Mouse (Mus musculus): ENCODE results near the gene Raf1. TPM values are rescaled to one million over a fixed set of nuclear protein-coding genes. Genes with fewer than 3 reads are reported as not detected.

Raf1 gene
- polyA plus RNA-seq, 1 experiment from 2014 or later, result 136 TPM

DNA sequence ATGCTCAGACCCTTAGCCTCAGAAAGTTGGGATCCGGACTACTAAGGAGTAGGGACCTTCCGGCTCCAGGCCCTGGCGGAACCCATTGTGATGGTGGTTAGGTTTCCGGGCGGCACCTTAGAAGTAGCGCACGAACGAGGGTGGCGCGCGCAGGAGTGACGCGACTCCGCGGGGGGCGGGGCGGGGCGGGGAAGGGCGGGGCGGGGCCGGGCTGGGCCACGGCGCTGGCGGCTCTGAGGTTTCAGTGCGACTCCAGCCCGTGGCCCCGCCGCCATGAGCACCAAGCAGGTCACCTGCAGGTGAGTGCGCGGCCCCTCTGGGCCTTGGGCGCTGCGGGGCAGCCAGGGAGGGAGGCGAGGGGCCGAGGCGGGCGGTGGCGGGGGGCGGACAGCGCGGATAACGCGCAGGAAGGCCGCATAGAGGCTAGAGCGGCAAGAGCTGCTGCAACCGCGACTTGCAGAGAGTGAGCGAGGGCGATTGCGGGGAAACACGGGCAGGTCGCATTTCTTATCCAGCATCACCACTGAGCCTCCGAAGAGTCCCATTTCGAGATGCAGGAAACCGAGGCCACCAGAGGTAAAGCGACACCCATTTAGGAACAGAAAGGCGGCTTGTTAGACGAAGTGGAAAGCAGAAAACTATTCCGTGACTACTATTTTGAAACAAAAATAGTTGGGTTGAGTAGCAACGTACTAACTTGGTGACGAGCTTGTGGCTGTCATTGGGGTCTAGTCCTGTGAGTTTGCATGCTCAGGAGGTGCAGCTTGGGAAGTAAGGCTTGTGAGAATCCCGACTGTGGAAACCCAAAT is 74.5 kb downstream of the Raf1 start, which contains the start of gene Mkrn2:
TSS of gene Mkrn2 (plus strand) at position 188 of the 809 bp plus-strand sequence.
- H3K9ac ChIP-seq, result peak within 1 kb of the TSS; percentile 66

DNA sequence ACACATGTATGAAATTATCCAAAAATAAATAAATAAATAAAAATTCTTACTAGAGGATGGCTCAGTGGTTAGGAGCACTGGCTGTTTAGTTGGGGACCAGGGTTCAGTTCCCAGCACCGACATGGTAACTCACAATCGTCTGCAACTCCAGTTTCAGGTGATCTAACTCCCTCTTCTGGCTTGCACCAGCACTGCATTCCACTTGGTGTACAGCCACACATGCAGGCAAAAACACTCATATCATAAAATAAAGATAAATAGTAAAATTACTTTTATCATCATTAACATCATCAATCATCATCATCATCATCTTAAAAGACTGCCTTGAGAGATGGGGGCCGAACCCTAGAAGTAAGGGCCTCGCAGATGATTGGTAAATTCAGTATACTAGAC is 75.1 kb downstream of the Raf1 start:
- Histone ChIP-seq H3K4me1 (replicated peaks) (peaks cover 15% of the 10 kb centered on the region), H3K9ac (0 out of 2 replicates have a peak overlapping the region, but pooled peaks have one; percentile 16), H3K27ac (replicated peaks) (no peak overlapping the region), H3K36me3 (no peaks in the 10 kb centered on the region), H3K4me3 (peak overlapping the region; percentile 75), H3K4me2 (peak overlapping the region; percentile 78), H3K9me3 (no peaks in the 10 kb centered on the region), H3K27me3 (no peaks in the 10 kb centered on the region)
- WGBS, result 59% methylated on average over 4 of the region's 4 CpGs
- ATAC-seq (ENCODE audit: low FRiP score, low read depth), result no peak; the same call in 1 of the 2 replicates

More for the DNA sequence above, 74.5 kb downstream of the Raf1 start, which contains the start of gene Mkrn2:
- Histone ChIP-seq H3K4me3 (peak within 1 kb of the TSS; percentile 75), H3K4me2 (peak within 1 kb of the TSS; percentile 78), H3K36me3 (no peaks in the 10 kb centered on the region), H3K27me3 (no peaks in the 10 kb centered on the region), H3K9me3 (no peaks in the 10 kb centered on the region), H3K4me1 (replicated peaks) (peaks cover 15% of the 10 kb centered on the region), H3K27ac (replicated peaks) (peak within 1 kb of the TSS; percentile 87)
- ATAC-seq (ENCODE audit: low FRiP score, low read depth), result peak; percentile 90
- under 1% methylated on average over 60 of the region's 61 CpGs for WGBS

DNA sequence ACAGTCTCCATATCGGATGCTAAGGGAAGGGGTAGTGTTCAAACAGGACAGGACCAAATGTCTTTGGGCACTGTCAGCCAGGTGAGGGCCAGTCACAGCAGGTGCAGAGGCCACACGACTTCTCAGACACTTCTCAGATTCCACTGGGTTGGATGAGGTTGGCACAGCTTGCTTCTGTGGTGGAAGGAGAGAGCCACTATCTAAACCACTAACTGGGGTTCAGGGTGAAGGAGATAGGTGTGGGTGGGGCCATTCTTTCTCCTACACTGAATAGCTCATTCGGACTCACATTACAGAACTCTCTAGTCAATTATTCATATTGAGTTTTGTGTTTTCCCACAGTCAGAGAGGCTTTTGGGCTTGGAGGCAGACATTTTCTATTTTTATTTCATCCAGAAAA is 80.8 kb downstream of the Raf1 start:
- ATAC-seq (ENCODE audit: low FRiP score, low read depth), result no peak
- Histone ChIP-seq H3K4me2 (no peak overlapping the region), H3K27ac (replicated peaks) (no peak overlapping the region), H3K9ac (no peak overlapping the region), H3K36me3 (no peaks in the 10 kb centered on the region), H3K4me3 (no peak overlapping the region), H3K4me1 (replicated peaks) (no peaks in the 10 kb centered on the region), H3K9me3 (no peaks in the 10 kb centered on the region), H3K27me3 (no peaks in the 10 kb centered on the region)
- WGBS, result 64% methylated on average over 3 of the region's 3 CpGs

DNA sequence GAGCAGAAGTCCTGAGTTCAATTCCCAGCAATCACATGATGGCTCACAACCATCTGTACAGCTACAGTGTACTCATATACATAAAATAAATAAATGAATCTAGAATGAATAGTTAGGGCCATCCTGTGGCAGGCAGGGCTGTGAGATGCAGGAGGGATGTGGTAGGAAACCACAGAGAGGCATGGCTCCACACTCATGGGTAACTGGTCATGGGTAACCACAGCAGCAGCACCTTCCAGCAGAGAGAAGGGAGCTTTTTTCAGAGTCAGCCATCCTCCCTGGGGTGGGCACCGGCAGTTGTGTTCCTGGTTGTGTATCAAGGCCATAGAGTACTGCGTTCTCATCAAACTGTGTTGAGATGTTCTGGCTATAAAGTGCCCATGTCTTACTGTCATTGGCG is 82.0 kb downstream of the Raf1 start:
- 84% methylated on average over 3 of the region's 3 CpGs for WGBS
- Histone ChIP-seq H3K4me1 (replicated peaks) (no peaks in the 10 kb centered on the region), H3K27me3 (no peaks in the 10 kb centered on the region), H3K4me2 (no peak overlapping the region), H3K27ac (replicated peaks) (no peak overlapping the region), H3K36me3 (no peaks in the 10 kb centered on the region), H3K9ac (no peak overlapping the region), H3K4me3 (no peak overlapping the region), H3K9me3 (no peaks in the 10 kb centered on the region)
- ATAC-seq (ENCODE audit: low FRiP score, low read depth), result no peak

DNA sequence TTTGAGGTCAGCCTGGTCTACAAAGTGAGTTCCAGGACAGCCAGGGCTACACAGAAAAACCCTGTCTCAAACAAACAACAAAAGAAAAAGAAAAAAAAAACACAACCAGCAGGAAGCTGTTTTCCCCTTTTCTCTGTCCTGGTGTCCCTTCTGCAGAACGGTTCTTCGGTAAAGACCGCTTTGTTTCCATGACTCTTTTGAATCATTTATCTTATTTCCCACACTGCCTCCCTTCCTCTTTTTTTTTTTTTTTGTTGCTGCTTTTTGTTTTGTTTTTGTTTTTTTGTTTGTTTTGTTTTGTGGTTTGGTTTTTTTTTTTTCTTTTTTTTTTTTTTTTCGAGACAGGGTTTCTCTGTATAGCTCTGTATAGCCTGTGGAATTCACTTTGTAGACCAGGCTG is 83.2 kb downstream of the Raf1 start:
- Histone ChIP-seq H3K4me2 (no peak overlapping the region), H3K4me1 (replicated peaks) (no peaks in the 10 kb centered on the region), H3K4me3 (no peak overlapping the region), H3K9me3 (no peaks in the 10 kb centered on the region), H3K36me3 (no peaks in the 10 kb centered on the region), H3K27me3 (no peaks in the 10 kb centered on the region), H3K27ac (replicated peaks) (no peak overlapping the region), H3K9ac (no peak overlapping the region)
- 74% methylated on average over 4 of the region's 4 CpGs for whole genome bisulfite sequencing
- ATAC-seq (ENCODE audit: low FRiP score, low read depth), result no peak

DNA sequence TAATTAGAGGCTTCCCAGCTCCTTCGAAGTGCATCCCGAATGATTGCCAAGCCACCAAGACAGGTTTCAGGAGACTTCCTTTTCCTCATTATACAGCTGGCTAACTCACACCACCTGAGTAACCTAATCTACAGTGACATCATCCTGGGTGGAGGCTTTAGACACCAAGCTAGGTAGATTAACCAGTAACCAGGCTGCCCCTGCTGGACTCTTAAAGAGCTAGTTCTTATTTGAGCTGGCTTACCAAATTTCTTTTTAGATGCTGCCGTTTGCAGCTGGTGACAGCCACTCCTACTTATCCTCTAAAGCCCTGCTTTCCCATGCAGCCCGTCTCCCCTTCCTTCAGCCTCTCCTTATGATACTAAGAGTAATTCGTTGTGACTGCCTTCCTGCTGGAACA is 84.0 kb downstream of the Raf1 start, which contains the start of gene Mkrn2os:
TSS of gene Mkrn2os (minus strand) at position 119 of the 400 bp plus-strand sequence.
- H3K4me3 ChIP-seq, result no peak within 1 kb of the TSS
- 76% methylated on average over 5 of the region's 5 CpGs for WGBS
- H3K4me1 ChIP-seq (replicated peaks), result no peaks in the 10 kb centered on the region

DNA sequence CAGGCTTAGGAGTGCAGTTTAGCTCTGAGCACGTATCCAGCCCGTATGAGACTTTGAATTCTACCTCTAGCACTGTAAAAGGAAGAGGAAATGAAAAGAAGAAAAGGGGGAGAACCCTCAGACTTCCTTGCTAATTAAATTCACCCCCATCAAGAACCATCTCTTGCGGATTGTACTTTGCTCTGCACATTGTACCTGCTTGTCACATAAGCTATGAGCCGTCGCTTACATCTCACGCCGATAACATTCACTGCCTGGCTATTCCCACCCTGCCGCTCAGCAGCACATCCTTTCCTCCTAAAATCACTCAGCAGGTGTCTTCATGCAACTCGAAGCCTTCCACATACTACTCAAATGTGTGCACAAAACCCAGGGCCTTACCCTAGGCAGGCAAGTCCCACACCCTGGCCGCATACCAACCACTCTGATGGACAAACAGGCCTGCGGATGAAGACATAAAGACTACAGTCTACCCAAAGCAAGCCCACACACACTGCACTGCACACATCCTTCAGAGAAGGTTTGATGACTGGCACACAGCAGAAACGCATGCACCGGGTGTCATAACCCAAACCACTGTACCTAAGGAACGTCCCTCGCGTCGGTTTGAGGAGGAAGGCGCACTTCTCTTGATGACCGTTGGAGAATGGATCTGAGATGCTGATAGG is 84.6 kb downstream of the Raf1 start:
- H3K4me2 ChIP-seq, result no peak overlapping the region
- no peaks in the 10 kb centered on the region for H3K36me3 ChIP-seq
- ATAC-seq (ENCODE audit: low FRiP score, low read depth), result no peak
- H3K27me3 ChIP-seq, result no peaks in the 10 kb centered on the region
- no peaks in the 10 kb centered on the region for H3K4me1 ChIP-seq (replicated peaks)
- 90% methylated on average over 19 of the region's 19 CpGs for WGBS
- no peak overlapping the region for H3K4me3 ChIP-seq
- no peaks in the 10 kb centered on the region for H3K9me3 ChIP-seq
- no peak overlapping the region for H3K27ac ChIP-seq (replicated peaks)
- no peak overlapping the region for H3K9ac ChIP-seq

More for the DNA sequence above, 84.0 kb downstream of the Raf1 start, which contains the start of gene Mkrn2os:
- no peaks in the 10 kb centered on the region for H3K36me3 ChIP-seq
- no peak within 1 kb of the TSS for H3K4me2 ChIP-seq
- H3K27ac ChIP-seq (replicated peaks), result no peak within 1 kb of the TSS
- ATAC-seq (ENCODE audit: low FRiP score, low read depth), result no peak
- no peaks in the 10 kb centered on the region for H3K27me3 ChIP-seq
- H3K9ac ChIP-seq, result no peak within 1 kb of the TSS
- no peaks in the 10 kb centered on the region for H3K9me3 ChIP-seq

DNA sequence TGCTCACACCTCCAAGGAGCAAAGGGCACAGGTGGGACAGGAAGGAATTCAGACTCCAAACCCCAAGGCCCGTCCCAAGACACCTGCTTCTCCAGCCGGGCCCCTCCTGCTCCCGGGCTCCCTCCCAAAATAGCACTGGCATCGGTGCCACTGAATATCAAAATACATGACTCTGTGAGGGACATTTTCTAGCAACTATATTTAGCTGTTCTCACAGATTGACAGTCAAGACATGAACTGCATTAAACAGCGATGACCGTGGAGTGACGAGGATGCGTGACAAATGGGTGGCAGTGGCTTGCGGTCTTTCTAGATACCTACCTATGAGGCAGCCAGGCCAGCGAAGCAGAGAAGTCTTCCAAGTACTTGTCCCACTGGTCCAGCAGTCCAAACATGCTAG is 90.1 kb downstream of the Raf1 start:
- no peak for ATAC-seq (ENCODE audit: low FRiP score, low read depth)
- no peaks in the 10 kb centered on the region for H3K4me1 ChIP-seq (replicated peaks)
- H3K9me3 ChIP-seq, result no peaks in the 10 kb centered on the region
- H3K4me2 ChIP-seq, result no peak overlapping the region
- 0 out of 2 replicates have a peak, but pooled peaks cover 2% of the 10 kb centered on the region for H3K36me3 ChIP-seq
- no peak overlapping the region for H3K9ac ChIP-seq
- H3K27ac ChIP-seq (replicated peaks), result no peak overlapping the region
- WGBS, result 87% methylated on average over 10 of the region's 10 CpGs
- no peaks in the 10 kb centered on the region for H3K27me3 ChIP-seq
- no peak overlapping the region for H3K4me3 ChIP-seq

DNA sequence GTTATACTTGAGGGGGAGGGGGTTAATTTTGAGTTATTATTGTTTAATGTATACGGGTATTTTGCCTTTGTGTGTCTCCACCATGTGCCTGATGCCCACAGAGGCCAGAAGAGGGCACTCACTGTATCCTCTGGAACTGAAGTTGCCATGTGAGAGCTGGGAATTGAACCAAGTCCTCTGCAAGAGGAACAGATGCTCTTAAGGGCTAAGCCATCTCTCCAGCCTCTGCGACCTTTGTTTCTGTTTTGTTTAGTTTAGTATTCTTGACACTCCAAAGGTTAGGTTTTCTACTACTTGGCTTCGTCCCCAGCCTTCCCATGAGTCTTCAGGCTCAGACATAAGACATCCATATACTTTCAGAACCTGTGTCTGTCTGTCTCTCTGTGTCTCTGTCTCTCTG is 92.3 kb downstream of the Raf1 start:
- no peak overlapping the region for H3K27ac ChIP-seq (replicated peaks)
- H3K27me3 ChIP-seq, result no peaks in the 10 kb centered on the region
- no peaks in the 10 kb centered on the region for H3K4me1 ChIP-seq (replicated peaks)
- no peak overlapping the region for H3K9ac ChIP-seq
- H3K9me3 ChIP-seq, result no peaks in the 10 kb centered on the region
- H3K4me3 ChIP-seq, result no peak overlapping the region
- WGBS, result 82% methylated on average over 3 of the region's 3 CpGs
- no peak for ATAC-seq (ENCODE audit: low FRiP score, low read depth)
- H3K36me3 ChIP-seq, result peaks cover 11% of the 10 kb centered on the region; the same call in 1 of the 2 replicates
- H3K4me2 ChIP-seq, result no peak overlapping the region

DNA sequence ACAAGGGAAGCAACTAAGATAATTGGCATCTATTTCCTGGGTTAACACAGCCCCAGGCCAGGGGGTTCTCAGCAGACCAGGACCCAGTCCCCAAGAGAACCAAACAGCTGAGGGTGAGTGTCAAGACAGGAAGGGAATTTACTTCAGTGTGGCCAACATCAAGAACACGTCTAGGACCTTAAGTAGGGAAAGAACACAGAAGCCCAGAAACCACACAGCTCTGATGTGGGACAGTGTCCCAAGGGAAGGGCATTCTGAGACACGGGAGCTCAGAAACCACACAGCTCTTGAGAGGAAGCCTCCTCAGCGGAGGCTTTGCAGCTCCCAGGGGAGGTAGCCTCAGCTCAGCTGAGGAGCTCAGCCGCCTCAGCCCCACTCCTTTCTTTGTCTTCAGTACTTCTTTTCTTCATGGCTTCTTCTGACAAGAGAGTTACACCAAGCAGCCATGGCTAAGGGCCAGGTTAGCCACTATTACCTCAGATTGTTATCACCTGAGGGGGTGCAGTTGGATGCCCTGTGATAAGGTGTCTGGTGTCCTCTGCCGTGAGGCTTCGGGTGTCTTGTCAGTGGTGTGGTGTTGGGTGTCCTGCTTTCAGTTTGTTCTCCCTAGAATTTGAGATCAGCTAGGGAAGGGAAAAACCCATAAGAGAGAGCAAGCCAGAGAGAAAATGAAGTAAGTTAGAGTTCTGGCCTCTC is 92.9 kb downstream of the Raf1 start:
- Histone ChIP-seq H3K27ac (replicated peaks) (no peak overlapping the region), H3K9me3 (no peaks in the 10 kb centered on the region), H3K36me3 (peaks cover 15% of the 10 kb centered on the region; the same call in 1 of the 2 replicates), H3K27me3 (no peaks in the 10 kb centered on the region), H3K9ac (no peak overlapping the region), H3K4me2 (no peak overlapping the region), H3K4me1 (replicated peaks) (no peaks in the 10 kb centered on the region), H3K4me3 (no peak overlapping the region)
- no peak for ATAC-seq (ENCODE audit: low FRiP score, low read depth)
- WGBS, result 84% methylated on average over 6 of the region's 6 CpGs

DNA sequence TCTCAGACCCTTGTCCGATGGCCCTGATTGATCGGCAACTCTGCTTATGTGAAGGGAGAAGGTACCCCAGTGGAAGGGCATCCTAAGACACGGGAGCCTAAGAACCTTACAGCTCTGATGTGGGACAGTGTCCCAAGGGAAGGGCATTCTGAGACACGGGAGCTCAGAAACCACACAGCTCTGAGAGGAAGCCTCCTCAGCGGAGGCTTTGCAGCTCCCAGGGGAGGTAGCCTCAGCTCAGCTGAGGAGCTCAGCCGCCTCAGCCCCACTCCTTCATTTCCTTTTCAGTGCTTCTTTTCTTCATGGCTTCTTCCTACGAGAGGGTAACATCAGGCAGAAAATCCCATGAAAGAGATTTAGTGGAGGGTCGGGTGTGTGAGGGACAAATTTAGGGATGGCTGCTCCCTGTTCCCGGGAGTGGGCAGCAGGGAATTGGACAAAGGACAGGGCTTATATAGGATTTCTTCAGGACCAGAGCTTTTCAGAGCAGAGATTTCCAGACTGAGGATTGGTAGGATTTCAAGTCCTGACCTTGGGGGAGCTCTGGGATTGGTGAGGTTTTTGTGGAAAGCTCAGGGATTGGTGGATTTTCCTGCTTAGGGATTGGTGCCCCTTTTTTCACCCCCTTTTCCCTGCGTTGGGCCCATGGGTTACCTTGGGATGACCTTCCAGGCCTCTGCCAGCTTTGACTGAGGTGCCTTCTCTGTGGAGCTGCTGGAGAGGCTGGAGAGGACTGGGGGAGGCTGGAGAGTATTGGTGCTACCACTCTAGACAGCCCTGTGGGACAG is 93.9 kb downstream of the Raf1 start:
- no peak overlapping the region for H3K27ac ChIP-seq (replicated peaks)
- ATAC-seq (ENCODE audit: low FRiP score, low read depth), result no peak
- peaks cover 24% of the 10 kb centered on the region for H3K36me3 ChIP-seq
- H3K9me3 ChIP-seq, result no peaks in the 10 kb centered on the region
- no peak overlapping the region for H3K4me2 ChIP-seq
- H3K9ac ChIP-seq, result no peak overlapping the region
- whole genome bisulfite sequencing, result 84% methylated on average over 10 of the region's 10 CpGs
- no peaks in the 10 kb centered on the region for H3K4me1 ChIP-seq (replicated peaks)
- no peak overlapping the region for H3K4me3 ChIP-seq
- no peaks in the 10 kb centered on the region for H3K27me3 ChIP-seq

Data from hindbrain, embryonic 15.5 days (tissue).